Mouse (Mus musculus): ENCODE data around the gene Mical2.
A peak's percentile ranks its signal among the peaks of the same experiment; 100 is the strongest.

The Mical2 gene

GRCm38 (mm10) chr7:112454951-112455350, 229.3 kb downstream of the Mical2 start:
- DNase-seq (ENCODE audit: low spot score in 2 of 2) = no peak

- DNase-seq (ENCODE audit: low spot score in 2 of 2) = no peak
Measured at GRCm38 (mm10) chr7:112455566-112456110, 230.0 kb downstream of the Mical2 start.

GRCm38 (mm10) chr7:112457373-112457772, 231.7 kb downstream of the Mical2 start:
- DNase-seq (ENCODE audit: low spot score in 2 of 2) = no peak

- no peak for DNase-seq (ENCODE audit: low spot score in 2 of 2)
Measured at GRCm38 (mm10) chr7:112457920-112458319, 232.3 kb downstream of the Mical2 start.

- peak in 1 of 2 experiments; percentile 28 for DNase-seq (ENCODE audit: low spot score in 2 of 2)
Measured at GRCm38 (mm10) chr7:112458440-112458839, 232.8 kb downstream of the Mical2 start.
